Mouse (Mus musculus): ENCODE measurements around the gene Tlr9. TPM values are rescaled to one million over a fixed set of nuclear protein-coding genes. Genes with fewer than 3 reads are reported as not detected.

The Tlr9 gene
- polyA plus RNA-seq (2014; fragmentation: Nextera tagmentation; extraction: Ambion mirVana): not detected in 2 replicates

GRCm38 (mm10) chr9:106222261-106222851, at the start of gene Tlr9:
Tlr9 (plus strand) TSS chr9:106222598.
- DNase-seq (ENCODE audit: low spot score) (no peak), ATAC-seq (ENCODE audit: low FRiP score) (no peak)
- H3K9me3 ChIP-seq (ENCODE audit: control insufficient read depth, low read length): no peaks in the 10 kb centered on the region
- H3K4me2 ChIP-seq (replicated peaks; ENCODE audit: low read depth, low read length): no peak within 1 kb of the TSS
- WGBS: 71% methylated on average over 4 of the region's 4 CpGs
- no peaks in the 10 kb centered on the region; the same call in 1 of the 2 replicates for H3K4me1 ChIP-seq (replicated peaks; ENCODE audit: control insufficient read depth, insufficient read depth, low read length)
- H3K9ac ChIP-seq (ENCODE audit: low read depth, low read length): no peak within 1 kb of the TSS
- H3K27ac ChIP-seq (ENCODE audit: low read depth, low read length): no peak within 1 kb of the TSS
- H3K4me3 ChIP-seq (ENCODE audit: low read depth, low read length): no peak within 1 kb of the TSS
- peaks cover 4% of the 10 kb centered on the region; the same call in 1 of the 2 replicates for H3K27me3 ChIP-seq (ENCODE audit: control insufficient read depth, insufficient read depth, low read length)
- no peaks in the 10 kb centered on the region for H3K36me3 ChIP-seq (ENCODE audit: control insufficient read depth, insufficient read depth, low read length)

- H3K36me3 ChIP-seq (ENCODE audit: control insufficient read depth, insufficient read depth, low read length): no peaks in the 10 kb centered on the region
- no peak overlapping the region for H3K27ac ChIP-seq (ENCODE audit: low read depth, low read length)
- ATAC-seq (ENCODE audit: low FRiP score): no peak
- H3K9me3 ChIP-seq (ENCODE audit: control insufficient read depth, low read length): no peaks in the 10 kb centered on the region
- no peaks in the 10 kb centered on the region for H3K27me3 ChIP-seq (ENCODE audit: control insufficient read depth, insufficient read depth, low read length)
- H3K4me3 ChIP-seq (ENCODE audit: low read depth, low read length): no peak overlapping the region
- no peaks in the 10 kb centered on the region; the same call in 1 of the 2 replicates for H3K4me1 ChIP-seq (replicated peaks; ENCODE audit: control insufficient read depth, insufficient read depth, low read length)
- H3K4me2 ChIP-seq (replicated peaks; ENCODE audit: low read depth, low read length): peak overlapping the region; percentile 87; the same call in 1 of the 2 replicates
- 83% methylated on average over 2 of the region's 2 CpGs for WGBS
- DNase-seq (ENCODE audit: low spot score): no peak
- no peak overlapping the region for H3K9ac ChIP-seq (ENCODE audit: low read depth, low read length)
These were observed 49.0 kb upstream of the Tlr9 start for GRCm38 (mm10) chr9:106173363-106173762.

GRCm38 (mm10) chr9:106175552-106176200, 46.7 kb upstream of the Tlr9 start:
- Histone ChIP-seq H3K4me2 (replicated peaks; ENCODE audit: low read depth, low read length) (no peak overlapping the region), H3K9me3 (ENCODE audit: control insufficient read depth, low read length) (no peaks in the 10 kb centered on the region), H3K27me3 (ENCODE audit: control insufficient read depth, insufficient read depth, low read length) (no peaks in the 10 kb centered on the region), H3K4me1 (replicated peaks; ENCODE audit: control insufficient read depth, insufficient read depth, low read length) (no peaks in the 10 kb centered on the region; the same call in 1 of the 2 replicates), H3K4me3 (ENCODE audit: low read depth, low read length) (no peak overlapping the region), H3K36me3 (ENCODE audit: control insufficient read depth, insufficient read depth, low read length) (0 out of 2 replicates have a peak, but pooled peaks cover 2% of the 10 kb centered on the region), H3K27ac (ENCODE audit: low read depth, low read length) (no peak overlapping the region), H3K9ac (ENCODE audit: low read depth, low read length) (no peak overlapping the region)
- no peak for ATAC-seq (ENCODE audit: low FRiP score)
- 87% methylated on average over 3 of the region's 3 CpGs for WGBS
- no peak for DNase-seq (ENCODE audit: low spot score)

- 0 out of 2 replicates have a peak, but pooled peaks cover 5% of the 10 kb centered on the region for H3K36me3 ChIP-seq (ENCODE audit: control insufficient read depth, insufficient read depth, low read length)
- 92% methylated on average over 5 of the region's 5 CpGs for WGBS
- no peak for ATAC-seq (ENCODE audit: low FRiP score)
These were observed 45.6 kb upstream of the Tlr9 start for GRCm38 (mm10) chr9:106176769-106177168.

GRCm38 (mm10) chr9:106177799-106178198, 44.6 kb upstream of the Tlr9 start:
- H3K27ac ChIP-seq (ENCODE audit: low read depth, low read length): no peak overlapping the region
- H3K9ac ChIP-seq (ENCODE audit: low read depth, low read length): no peak overlapping the region
- WGBS: 94% methylated on average over 6 of the region's 6 CpGs
- H3K4me2 ChIP-seq (replicated peaks; ENCODE audit: low read depth, low read length): no peak overlapping the region
- no peaks in the 10 kb centered on the region for H3K9me3 ChIP-seq (ENCODE audit: control insufficient read depth, low read length)
- ATAC-seq (ENCODE audit: low FRiP score) (no peak), DNase-seq (ENCODE audit: low spot score) (no peak)
- no peak overlapping the region for H3K4me3 ChIP-seq (ENCODE audit: low read depth, low read length)
- no peaks in the 10 kb centered on the region; the same call in 1 of the 2 replicates for H3K4me1 ChIP-seq (replicated peaks; ENCODE audit: control insufficient read depth, insufficient read depth, low read length)
- no peaks in the 10 kb centered on the region for H3K27me3 ChIP-seq (ENCODE audit: control insufficient read depth, insufficient read depth, low read length)
- 0 out of 2 replicates have a peak, but pooled peaks cover 5% of the 10 kb centered on the region for H3K36me3 ChIP-seq (ENCODE audit: control insufficient read depth, insufficient read depth, low read length)

More at GRCm38 (mm10) chr9:106176769-106177168, 45.6 kb upstream of the Tlr9 start:
- Histone ChIP-seq H3K4me2 (replicated peaks; ENCODE audit: low read depth, low read length) (no peak overlapping the region), H3K27me3 (ENCODE audit: control insufficient read depth, insufficient read depth, low read length) (no peaks in the 10 kb centered on the region), H3K27ac (ENCODE audit: low read depth, low read length) (no peak overlapping the region), H3K4me1 (replicated peaks; ENCODE audit: control insufficient read depth, insufficient read depth, low read length) (no peaks in the 10 kb centered on the region; the same call in 1 of the 2 replicates), H3K9me3 (ENCODE audit: control insufficient read depth, low read length) (no peaks in the 10 kb centered on the region), H3K9ac (ENCODE audit: low read depth, low read length) (no peak overlapping the region), H3K4me3 (ENCODE audit: low read depth, low read length) (no peak overlapping the region)
- DNase-seq (ENCODE audit: low spot score): no peak

GRCm38 (mm10) chr9:106179454-106179853, 42.9 kb upstream of the Tlr9 start:
- no peak overlapping the region for H3K4me3 ChIP-seq (ENCODE audit: low read depth, low read length)
- no peaks in the 10 kb centered on the region for H3K9me3 ChIP-seq (ENCODE audit: control insufficient read depth, low read length)
- 88% methylated on average over 2 of the region's 2 CpGs for WGBS
- DNase-seq (ENCODE audit: low spot score) (no peak), ATAC-seq (ENCODE audit: low FRiP score) (no peak)
- no peaks in the 10 kb centered on the region for H3K27me3 ChIP-seq (ENCODE audit: control insufficient read depth, insufficient read depth, low read length)
- H3K4me2 ChIP-seq (replicated peaks; ENCODE audit: low read depth, low read length): no peak overlapping the region
- no peak overlapping the region for H3K9ac ChIP-seq (ENCODE audit: low read depth, low read length)
- no peaks in the 10 kb centered on the region for H3K4me1 ChIP-seq (replicated peaks; ENCODE audit: control insufficient read depth, insufficient read depth, low read length)
- no peak overlapping the region for H3K27ac ChIP-seq (ENCODE audit: low read depth, low read length)
- peaks cover 10% of the 10 kb centered on the region; the same call in 1 of the 2 replicates for H3K36me3 ChIP-seq (ENCODE audit: control insufficient read depth, insufficient read depth, low read length)

- Histone ChIP-seq H3K9me3 (ENCODE audit: control insufficient read depth, low read length) (no peaks in the 10 kb centered on the region), H3K27me3 (ENCODE audit: control insufficient read depth, insufficient read depth, low read length) (no peaks in the 10 kb centered on the region), H3K4me3 (ENCODE audit: low read depth, low read length) (no peak overlapping the region), H3K9ac (ENCODE audit: low read depth, low read length) (no peak overlapping the region), H3K4me2 (replicated peaks; ENCODE audit: low read depth, low read length) (no peak overlapping the region), H3K4me1 (replicated peaks; ENCODE audit: control insufficient read depth, insufficient read depth, low read length) (no peaks in the 10 kb centered on the region), H3K27ac (ENCODE audit: low read depth, low read length) (no peak overlapping the region), H3K36me3 (ENCODE audit: control insufficient read depth, insufficient read depth, low read length) (peaks cover 10% of the 10 kb centered on the region)
- no peak for ATAC-seq (ENCODE audit: low FRiP score)
- no peak for DNase-seq (ENCODE audit: low spot score)
- WGBS: 93% methylated on average over 3 of the region's 3 CpGs
These were observed 42.4 kb upstream of the Tlr9 start for GRCm38 (mm10) chr9:106179964-106180363.

GRCm38 (mm10) chr9:106182146-106182545, 40.3 kb upstream of the Tlr9 start:
- H3K9me3 ChIP-seq (ENCODE audit: control insufficient read depth, low read length): no peaks in the 10 kb centered on the region
- 95% methylated on average over 4 of the region's 4 CpGs for WGBS
- H3K36me3 ChIP-seq (ENCODE audit: control insufficient read depth, insufficient read depth, low read length): peaks cover 18% of the 10 kb centered on the region

GRCm38 (mm10) chr9:106183996-106184395, 38.4 kb upstream of the Tlr9 start:
- DNase-seq (ENCODE audit: low spot score) (no peak), ATAC-seq (ENCODE audit: low FRiP score) (no peak)
- WGBS: 96% methylated on average over 5 of the region's 5 CpGs
- no peak overlapping the region for H3K4me2 ChIP-seq (replicated peaks; ENCODE audit: low read depth, low read length)
- peaks cover 30% of the 10 kb centered on the region for H3K36me3 ChIP-seq (ENCODE audit: control insufficient read depth, insufficient read depth, low read length)
- no peaks in the 10 kb centered on the region for H3K4me1 ChIP-seq (replicated peaks; ENCODE audit: control insufficient read depth, insufficient read depth, low read length)
- no peak overlapping the region for H3K27ac ChIP-seq (ENCODE audit: low read depth, low read length)
- no peaks in the 10 kb centered on the region for H3K9me3 ChIP-seq (ENCODE audit: control insufficient read depth, low read length)
- H3K4me3 ChIP-seq (ENCODE audit: low read depth, low read length): no peak overlapping the region
- H3K9ac ChIP-seq (ENCODE audit: low read depth, low read length): no peak overlapping the region
- no peaks in the 10 kb centered on the region for H3K27me3 ChIP-seq (ENCODE audit: control insufficient read depth, insufficient read depth, low read length)

More at GRCm38 (mm10) chr9:106182146-106182545, 40.3 kb upstream of the Tlr9 start:
- Histone ChIP-seq H3K4me1 (replicated peaks; ENCODE audit: control insufficient read depth, insufficient read depth, low read length) (no peaks in the 10 kb centered on the region), H3K9ac (ENCODE audit: low read depth, low read length) (no peak overlapping the region), H3K4me2 (replicated peaks; ENCODE audit: low read depth, low read length) (no peak overlapping the region), H3K27ac (ENCODE audit: low read depth, low read length) (no peak overlapping the region), H3K4me3 (ENCODE audit: low read depth, low read length) (no peak overlapping the region), H3K27me3 (ENCODE audit: control insufficient read depth, insufficient read depth, low read length) (no peaks in the 10 kb centered on the region)
- DNase-seq (ENCODE audit: low spot score): no peak
- ATAC-seq (ENCODE audit: low FRiP score): no peak

All from hindbrain, embryonic 11.5 days (tissue).